Mouse (Mus musculus): ENCODE measurements at regions not wholly inside any gene's neighbourhood (a gene's known extent, or its start where the extent isn't known, plus 50 kb on each side); places are given as distances from the start of the nearest gene placed in this dataset.

- Histone ChIP-seq H3K9ac (replicated peaks; ENCODE audit: low read length) (no peak overlapping the region), H3K4me3 (ENCODE audit: low read length) (no peak overlapping the region), H3K4me1 (ENCODE audit: insufficient read depth, low read length) (peaks cover 6% of the 10 kb centered on the region; the same call in 1 of the 2 replicates), H3K27ac (no peak overlapping the region), H3K36me3 (ENCODE audit: insufficient read depth, low read length) (no peaks in the 10 kb centered on the region), H3K4me2 (ENCODE audit: low read depth, low read length) (no peak overlapping the region), H3K27me3 (ENCODE audit: insufficient read depth, low read length) (peaks cover 70% of the 10 kb centered on the region), H3K9me3 (ENCODE audit: low read length) (no peaks in the 10 kb centered on the region)
- ATAC-seq, result no peak
- WGBS, result 21% methylated on average over 3 of the region's 3 CpGs
- no peak for TF ChIP-seq CTCF (IDR thresholded peaks at IDR 0.05; ENCODE audit: low read depth)
- no peak for DNase-seq (ENCODE audit: low spot score)
Measured at GRCm38 (mm10) chr7:70285344-70285743, 81.2 kb downstream of the Nr2f2 start.

GRCm38 (mm10) chr7:70283836-70284235, 82.7 kb downstream of the Nr2f2 start:
- no peak overlapping the region for H3K4me3 ChIP-seq (ENCODE audit: low read length)
- TF ChIP-seq CTCF (IDR thresholded peaks at IDR 0.05; ENCODE audit: low read depth), result no peak
- no peak for ATAC-seq
- H3K4me1 ChIP-seq (ENCODE audit: insufficient read depth, low read length), result peaks cover 6% of the 10 kb centered on the region; the same call in 1 of the 2 replicates
- 24% methylated on average over 1 of the region's 1 CpGs for WGBS
- H3K9ac ChIP-seq (replicated peaks; ENCODE audit: low read length), result no peak overlapping the region
- no peak overlapping the region for H3K4me2 ChIP-seq (ENCODE audit: low read depth, low read length)
- no peak for DNase-seq (ENCODE audit: low spot score)
- peaks cover 71% of the 10 kb centered on the region for H3K27me3 ChIP-seq (ENCODE audit: insufficient read depth, low read length)
- H3K9me3 ChIP-seq (ENCODE audit: low read length), result no peaks in the 10 kb centered on the region
- H3K36me3 ChIP-seq (ENCODE audit: insufficient read depth, low read length), result no peaks in the 10 kb centered on the region
- H3K27ac ChIP-seq, result no peak overlapping the region

- WGBS, result 18% methylated on average over 4 of the region's 4 CpGs
- no peak for TF ChIP-seq CTCF (IDR thresholded peaks at IDR 0.05; ENCODE audit: low read depth)
- ATAC-seq (no peak), DNase-seq (ENCODE audit: low spot score) (no peak)
- Histone ChIP-seq H3K4me2 (ENCODE audit: low read depth, low read length) (no peak overlapping the region), H3K9me3 (ENCODE audit: low read length) (no peaks in the 10 kb centered on the region), H3K9ac (replicated peaks; ENCODE audit: low read length) (no peak overlapping the region), H3K27ac (no peak overlapping the region), H3K36me3 (ENCODE audit: insufficient read depth, low read length) (no peaks in the 10 kb centered on the region), H3K27me3 (ENCODE audit: insufficient read depth, low read length) (peaks cover 68% of the 10 kb centered on the region), H3K4me1 (ENCODE audit: insufficient read depth, low read length) (peaks cover 6% of the 10 kb centered on the region; the same call in 1 of the 2 replicates), H3K4me3 (ENCODE audit: low read length) (no peak overlapping the region)
Measured at GRCm38 (mm10) chr7:70283166-70283565, 83.4 kb downstream of the Nr2f2 start.

- 12% methylated on average over 11 of the region's 11 CpGs for WGBS
- ATAC-seq, result no peak
- no peak for TF ChIP-seq CTCF (IDR thresholded peaks at IDR 0.05; ENCODE audit: low read depth)
- Histone ChIP-seq H3K27ac (no peak overlapping the region), H3K4me2 (ENCODE audit: low read depth, low read length) (no peak overlapping the region), H3K27me3 (ENCODE audit: insufficient read depth, low read length) (peaks cover 75% of the 10 kb centered on the region), H3K36me3 (ENCODE audit: insufficient read depth, low read length) (no peaks in the 10 kb centered on the region), H3K4me1 (ENCODE audit: insufficient read depth, low read length) (peaks cover 6% of the 10 kb centered on the region; the same call in 1 of the 2 replicates), H3K9me3 (ENCODE audit: low read length) (no peaks in the 10 kb centered on the region), H3K9ac (replicated peaks; ENCODE audit: low read length) (no peak overlapping the region), H3K4me3 (ENCODE audit: low read length) (no peak overlapping the region)
- no peak for DNase-seq (ENCODE audit: low spot score)
Measured at GRCm38 (mm10) chr7:70281891-70282515, 84.5 kb downstream of the Nr2f2 start.

- peaks cover 6% of the 10 kb centered on the region; the same call in 1 of the 2 replicates for H3K4me1 ChIP-seq (ENCODE audit: insufficient read depth, low read length)
- H3K9me3 ChIP-seq (ENCODE audit: low read length), result no peaks in the 10 kb centered on the region
- TF ChIP-seq CTCF (IDR thresholded peaks at IDR 0.05; ENCODE audit: low read depth), result no peak
- no peak overlapping the region for H3K27ac ChIP-seq
- H3K36me3 ChIP-seq (ENCODE audit: insufficient read depth, low read length), result no peaks in the 10 kb centered on the region
- DNase-seq (ENCODE audit: low spot score) (no peak), ATAC-seq (no peak)
- H3K27me3 ChIP-seq (ENCODE audit: insufficient read depth, low read length), result peaks cover 75% of the 10 kb centered on the region
- 10% methylated on average over 22 of the region's 22 CpGs for WGBS
- H3K4me2 ChIP-seq (ENCODE audit: low read depth, low read length), result peak overlapping the region; percentile 45; the same call in 1 of the 2 replicates
- no peak overlapping the region for H3K4me3 ChIP-seq (ENCODE audit: low read length)
- H3K9ac ChIP-seq (replicated peaks; ENCODE audit: low read length), result no peak overlapping the region
Measured at GRCm38 (mm10) chr7:70281381-70281750, 85.2 kb downstream of the Nr2f2 start.

- no peak for ATAC-seq
- H3K4me3 ChIP-seq (ENCODE audit: low read length), result peak overlapping the region; percentile 19
- 5% methylated on average over 42 of the region's 42 CpGs for WGBS
- H3K27ac ChIP-seq, result no peak overlapping the region
- H3K4me1 ChIP-seq (ENCODE audit: insufficient read depth, low read length), result peaks cover 6% of the 10 kb centered on the region; the same call in 1 of the 2 replicates
- H3K9me3 ChIP-seq (ENCODE audit: low read length), result no peaks in the 10 kb centered on the region
- H3K4me2 ChIP-seq (ENCODE audit: low read depth, low read length), result peak overlapping the region; percentile 45
- H3K9ac ChIP-seq (replicated peaks; ENCODE audit: low read length), result no peak overlapping the region
- no peak for TF ChIP-seq CTCF (IDR thresholded peaks at IDR 0.05; ENCODE audit: low read depth)
- no peaks in the 10 kb centered on the region for H3K36me3 ChIP-seq (ENCODE audit: insufficient read depth, low read length)
- H3K27me3 ChIP-seq (ENCODE audit: insufficient read depth, low read length), result peaks cover 75% of the 10 kb centered on the region
- DNase-seq (ENCODE audit: low spot score), result no peak
Measured at GRCm38 (mm10) chr7:70280643-70281380, 85.7 kb downstream of the Nr2f2 start.

Data from hindbrain, postnatal 0 days (tissue).